Mouse (Mus musculus) midbrain, embryonic 16.5 days (tissue): ENCODE data around the gene Hs6st2. TPM values are rescaled to one million over a fixed set of nuclear protein-coding genes. Genes with fewer than 3 reads are reported as not detected.

Source experiments
- ATAC-seq: fragments of 200-750 bp; cut with Nextera tagmentation; 2 replicates; pipeline ENCODE4 v1.8.0; 2017; ENCODE audit warnings: moderate TSS enrichment
- H3K27ac ChIP-seq: fragments of 300-500 bp; sonication (generic); 2 replicates; pipeline ENCODE4 v1.5.1; 2014; ENCODE audit warnings: mild to moderate bottlenecking, low read length, mixed read lengths
- H3K27me3 ChIP-seq: fragments of 300-500 bp; sonication (generic); 2 replicates; pipeline ENCODE4 v1.6.1; 2014; ENCODE audit warnings: low read depth, low read length, mixed read lengths; ENCODE audit not compliant: control insufficient read depth, insufficient read depth
- H3K36me3 ChIP-seq: fragments of 300-500 bp; sonication (generic); 2 replicates; pipeline ENCODE4 v1.6.1; 2014; ENCODE audit warnings: mild to moderate bottlenecking, low read length, moderate library complexity, mixed read lengths; ENCODE audit not compliant: control insufficient read depth, insufficient read depth
- H3K4me1 ChIP-seq: fragments of 300-500 bp; sonication (generic); 2 replicates; pipeline ENCODE4 v1.6.1; 2014; ENCODE audit warnings: mild to moderate bottlenecking, low read length, mixed read lengths; ENCODE audit not compliant: control insufficient read depth, insufficient read depth
- H3K4me2 ChIP-seq: fragments of 300-500 bp; sonication (generic); 2 replicates; pipeline ENCODE4 v1.6.1; 2014; ENCODE audit warnings: mild to moderate bottlenecking, low read length, mixed read lengths
- H3K4me3 ChIP-seq: fragments of 300-500 bp; sonication (generic); 2 replicates; pipeline ENCODE4 v1.5.1; 2014; ENCODE audit warnings: low read depth, mild to moderate bottlenecking, low read length, moderate library complexity, mixed read lengths
- H3K9ac ChIP-seq: fragments of 300-500 bp; sonication (generic); 2 replicates; pipeline ENCODE4 v1.6.1; 2014; ENCODE audit warnings: low read depth, low read length, mixed read lengths
- H3K9me3 ChIP-seq: fragments of 300-500 bp; sonication (generic); replicated peaks from 2 replicates; pipeline ENCODE4 v1.6.1; 2014; ENCODE audit warnings: mild to moderate bottlenecking, low read length, mixed read lengths; ENCODE audit not compliant: control insufficient read depth, poor library complexity, severe bottlenecking
- WGBS: fragments of 180-500 bp; shearing (Covaris S2); extraction: QIAGEN DNeasy Blood & Tissue Kit; methylation state at CpG from one replicate; pipeline ENCODE4 v1.1.7; 2014; 5-methylcytosine and 5-hydroxymethylcytosine counted together
- polyA plus RNA-seq: library from polyadenylated mRNA; unstranded; fragments of >200 nt; fragmentation: Nextera tagmentation; extraction: Ambion mirVana; gene quantifications from 2 replicates; pipeline ENCODE4 v1.2.1, GENCODE M21; 2015

Gene Hs6st2
- polyA plus RNA-seq, 1 experiment from 2014 or later: 31.1 TPM

GRCm38 (mm10) chrX:51531136-51531535 lies 150.5 kb downstream of the Hs6st2 start:
- no peak overlapping the region for H3K9ac ChIP-seq
- H3K4me3 ChIP-seq: no peak overlapping the region
- H3K9me3 ChIP-seq: no peaks in the 10 kb centered on the region
- H3K4me1 ChIP-seq: no peaks in the 10 kb centered on the region
- H3K4me2 ChIP-seq: no peak overlapping the region
- no peak overlapping the region for H3K27ac ChIP-seq
- no peak for ATAC-seq
- H3K36me3 ChIP-seq: no peaks in the 10 kb centered on the region
- no peaks in the 10 kb centered on the region for H3K27me3 ChIP-seq
- WGBS: 60% methylated on average over 1 of the region's 1 CpGs

GRCm38 (mm10) chrX:51528601-51529000 lies 153.1 kb downstream of the Hs6st2 start:
- H3K9ac ChIP-seq: no peak overlapping the region

GRCm38 (mm10) chrX:51514831-51515230 lies 166.8 kb downstream of the Hs6st2 start:
- Histone ChIP-seq H3K36me3 (no peaks in the 10 kb centered on the region), H3K4me3 (no peak overlapping the region), H3K9ac (no peak overlapping the region), H3K9me3 (no peaks in the 10 kb centered on the region), H3K27ac (no peak overlapping the region), H3K27me3 (no peaks in the 10 kb centered on the region), H3K4me2 (no peak overlapping the region), H3K4me1 (no peaks in the 10 kb centered on the region)
- WGBS: 14% methylated on average over 1 of the region's 1 CpGs
- ATAC-seq: no peak

More at GRCm38 (mm10) chrX:51528601-51529000, 153.1 kb downstream of the Hs6st2 start:
- ATAC-seq: no peak
- H3K4me1 ChIP-seq: no peaks in the 10 kb centered on the region
- no peaks in the 10 kb centered on the region; the same call in 1 of the 2 replicates for H3K27me3 ChIP-seq
- H3K27ac ChIP-seq: no peak overlapping the region
- no peak overlapping the region for H3K4me3 ChIP-seq
- no peaks in the 10 kb centered on the region for H3K9me3 ChIP-seq
- no peaks in the 10 kb centered on the region for H3K36me3 ChIP-seq
- H3K4me2 ChIP-seq: no peak overlapping the region

GRCm38 (mm10) chrX:51506526-51506925 lies 175.1 kb downstream of the Hs6st2 start:
- no peaks in the 10 kb centered on the region for H3K9me3 ChIP-seq
- 72% methylated on average over 4 of the region's 4 CpGs for WGBS
- H3K27ac ChIP-seq: no peak overlapping the region
- ATAC-seq: no peak
- H3K9ac ChIP-seq: no peak overlapping the region
- H3K4me1 ChIP-seq: no peaks in the 10 kb centered on the region
- no peaks in the 10 kb centered on the region for H3K36me3 ChIP-seq
- H3K27me3 ChIP-seq: no peaks in the 10 kb centered on the region
- H3K4me3 ChIP-seq: no peak overlapping the region
- no peak overlapping the region for H3K4me2 ChIP-seq

GRCm38 (mm10) chrX:51505691-51506090 lies 176.0 kb downstream of the Hs6st2 start:
- H3K4me1 ChIP-seq: no peaks in the 10 kb centered on the region
- no peak overlapping the region for H3K4me2 ChIP-seq
- ATAC-seq: no peak
- H3K4me3 ChIP-seq: no peak overlapping the region
- no peaks in the 10 kb centered on the region for H3K27me3 ChIP-seq
- WGBS: 93% methylated on average over 1 of the region's 1 CpGs
- H3K27ac ChIP-seq: no peak overlapping the region
- no peak overlapping the region for H3K9ac ChIP-seq
- H3K36me3 ChIP-seq: no peaks in the 10 kb centered on the region
- no peaks in the 10 kb centered on the region for H3K9me3 ChIP-seq

GRCm38 (mm10) chrX:51503781-51504471 lies 177.7 kb downstream of the Hs6st2 start:
- Histone ChIP-seq H3K9ac (no peak overlapping the region), H3K4me1 (no peaks in the 10 kb centered on the region), H3K27me3 (no peaks in the 10 kb centered on the region), H3K9me3 (no peaks in the 10 kb centered on the region), H3K4me3 (no peak overlapping the region), H3K36me3 (no peaks in the 10 kb centered on the region), H3K4me2 (no peak overlapping the region), H3K27ac (no peak overlapping the region)
- WGBS: 34% methylated on average over 7 of the region's 7 CpGs
- peak; percentile 85; the same call in 1 of the 2 replicates for ATAC-seq

- H3K27ac ChIP-seq: no peak overlapping the region
- 47% methylated on average over 1 of the region's 1 CpGs for WGBS
- H3K4me2 ChIP-seq: no peak overlapping the region
Measured at GRCm38 (mm10) chrX:51497831-51498230, 183.8 kb downstream of the Hs6st2 start.

GRCm38 (mm10) chrX:51488374-51488773 lies 193.3 kb downstream of the Hs6st2 start:
- Histone ChIP-seq H3K27ac (no peak overlapping the region), H3K9me3 (no peaks in the 10 kb centered on the region), H3K36me3 (no peaks in the 10 kb centered on the region), H3K4me2 (no peak overlapping the region), H3K9ac (no peak overlapping the region), H3K27me3 (no peaks in the 10 kb centered on the region), H3K4me3 (no peak overlapping the region), H3K4me1 (no peaks in the 10 kb centered on the region)
- no peak for ATAC-seq

More at GRCm38 (mm10) chrX:51497831-51498230, 183.8 kb downstream of the Hs6st2 start:
- Histone ChIP-seq H3K4me3 (no peak overlapping the region), H3K4me1 (no peaks in the 10 kb centered on the region), H3K9ac (no peak overlapping the region), H3K9me3 (no peaks in the 10 kb centered on the region), H3K36me3 (no peaks in the 10 kb centered on the region), H3K27me3 (no peaks in the 10 kb centered on the region)
- ATAC-seq: no peak

- 56% methylated on average over 4 of the region's 4 CpGs for WGBS
- Histone ChIP-seq H3K4me1 (no peaks in the 10 kb centered on the region), H3K27ac (no peak overlapping the region), H3K4me2 (no peak overlapping the region), H3K36me3 (no peaks in the 10 kb centered on the region), H3K27me3 (no peaks in the 10 kb centered on the region), H3K9me3 (no peaks in the 10 kb centered on the region), H3K4me3 (no peak overlapping the region), H3K9ac (no peak overlapping the region)
- ATAC-seq: no peak
Measured at GRCm38 (mm10) chrX:51469411-51469810, 212.2 kb downstream of the Hs6st2 start.
